In the genomic region with DNA sequence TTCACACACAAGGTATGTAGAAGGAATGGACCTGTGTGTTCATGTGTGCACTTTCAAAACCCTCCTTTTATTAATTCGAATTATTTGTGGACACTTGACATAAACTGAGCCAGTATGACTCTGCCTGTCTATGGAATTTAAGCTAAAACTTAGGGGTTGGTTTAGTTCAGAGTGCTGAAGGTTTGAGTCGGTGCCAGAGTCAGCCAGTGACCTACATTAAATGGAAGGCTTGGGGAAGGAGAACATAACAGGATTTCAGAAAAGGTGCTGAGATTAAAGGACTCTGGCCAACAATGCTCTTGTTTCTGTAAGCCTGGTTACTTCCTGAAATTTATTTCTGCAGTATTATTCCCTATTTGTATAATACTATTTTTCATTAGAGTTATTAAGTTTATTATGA, we compare ENCODE assay signal across 20 mouse cellular contexts. TPM values are rescaled to one million over a fixed set of nuclear protein-coding genes. Genes with fewer than 3 reads are reported as not detected.
DNase-seq lines count a peak whose midpoint lies in the region; ATAC-seq lines count a peak whose summit lies in the region.
"Had no signal": no experiment of that assay in that cellular context is flagged by ENCODE, and none has a peak within 500 bp of the region (broad histone marks: within the 10 kb centered on the region; RNA-seq: fewer than 3 reads in every experiment).

No protein-coding gene starts in this region.

- no peak for ATAC-seq in cerebellum, adult (ENCODE audit: insufficient number of reproducible peaks, low FRiP score, low TSS enrichment)
- ATAC-seq: activated CD4-positive, CD25-positive, alpha-beta regulatory T cell, adult 4 months; forebrain, embryonic 13.5 days; forebrain, embryonic 16.5 days; hindbrain, embryonic 16.5 days; intestine, embryonic 15.5 days had no signal

- DNase-seq in cerebellum, adult 11-12 months: peak; percentile 25
- peak; percentile 44 for DNase-seq in cerebellum, adult 9-10 months
- DNase-seq in cerebellum, adult 11 months: no peak
- peak; percentile 48 to 49 for DNase-seq in cerebellum, postnatal 10 days
- DNase-seq in cerebellum, postnatal 36 days: peak; percentile 28 to 43
- DNase-seq in gastrocnemius, adult 8-10 months (ENCODE audit: low spot score in 2 of 2): no peak
- DNase-seq in adipocyte (ENCODE audit: low spot score): no peak
- DNase-seq: adrenal gland, postnatal 10 days; adrenal gland, postnatal 36 days; gastrocnemius, postnatal 14 days; heart, adult 11 months; heart, postnatal 10 days; heart, postnatal 36 days; kidney, adult 11 months had no signal

RNA-seq across cellular contexts. Expression of a gene that starts 28.9 kb away (rescaled TPM):
- total RNA-seq in gastrocnemius, adult 8-10 months (2022): 1 to 10 TPM in 2 of 4 experiments, under 1 TPM in 2; 0.34 to 2.4 (median 0.99) TPM

Comparison
In these comparisons a context has a peak if more than half of its experiments do, and no peak if none do; other contexts are left out.
1. DNase-seq: peak in cerebellum, adult 11-12 months (single experiment), cerebellum, adult 9-10 months (single experiment), cerebellum, postnatal 10 days (2 of 2) and cerebellum, postnatal 36 days (2 of 2); none in cerebellum, adult 11 months (single experiment), gastrocnemius, adult 8-10 months (0 of 2) and adipocyte (single experiment).